Mouse (Mus musculus): Measurements from ENCODE around the gene Cr1l. TPM values are rescaled to one million over a fixed set of nuclear protein-coding genes. Genes with fewer than 3 reads are reported as not detected.

The Cr1l gene
- polyA plus RNA-seq, 1 experiment, result 32.0 TPM

- Histone ChIP-seq H3K27me3 (ENCODE audit: control insufficient read depth, insufficient read depth, low read length, poor library complexity, severe bottlenecking) (no peaks in the 10 kb centered on the region), H3K27ac (ENCODE audit: insufficient read depth, low read length) (no peak within 1 kb of the TSS)
Observed at GRCm38 (mm10) chr1:195092220-195092720, 39.1 kb downstream of the Cr1l start, which contains the start of gene Cd46. Gene Cd46, minus strand, starts transcription at chr1:195092249.

GRCm38 (mm10) chr1:195091699-195092219, 39.6 kb downstream of the Cr1l start:
- H3K9ac ChIP-seq (ENCODE audit: low read depth, poor library complexity, severe bottlenecking), result peak overlapping the region; percentile 28; the same call in 1 of the 2 replicates
- H3K4me3 ChIP-seq (ENCODE audit: low read depth, low read length), result peak overlapping the region; percentile 55
- H3K36me3 ChIP-seq (ENCODE audit: control insufficient read depth, insufficient read depth, low read length, poor library complexity, severe bottlenecking), result no peaks in the 10 kb centered on the region
- no peaks in the 10 kb centered on the region for H3K4me1 ChIP-seq (ENCODE audit: control insufficient read depth, insufficient read depth, low read length)
- no peaks in the 10 kb centered on the region for H3K9me3 ChIP-seq (replicated peaks; ENCODE audit: control insufficient read depth, insufficient read depth, low read length, poor library complexity, severe bottlenecking)
- TF ChIP-seq POLR2A (IDR thresholded peaks at IDR 0.05; ENCODE audit: insufficient read depth, low read length), result no peak
- no peak overlapping the region for H3K27ac ChIP-seq (ENCODE audit: insufficient read depth, low read length)
- H3K27me3 ChIP-seq (ENCODE audit: control insufficient read depth, insufficient read depth, low read length, poor library complexity, severe bottlenecking), result no peaks in the 10 kb centered on the region

More at GRCm38 (mm10) chr1:195092220-195092720, 39.1 kb downstream of the Cr1l start, which contains the start of gene Cd46:
- H3K4me3 ChIP-seq (ENCODE audit: low read depth, low read length), result peak within 1 kb of the TSS; percentile 55
- H3K4me1 ChIP-seq (ENCODE audit: control insufficient read depth, insufficient read depth, low read length), result no peaks in the 10 kb centered on the region
- H3K36me3 ChIP-seq (ENCODE audit: control insufficient read depth, insufficient read depth, low read length, poor library complexity, severe bottlenecking), result no peaks in the 10 kb centered on the region
- no peaks in the 10 kb centered on the region for H3K9me3 ChIP-seq (replicated peaks; ENCODE audit: control insufficient read depth, insufficient read depth, low read length, poor library complexity, severe bottlenecking)
- TF ChIP-seq CTCF (IDR thresholded peaks at IDR 0.05; ENCODE audit: low read depth, low read length), result no peak
- TF ChIP-seq POLR2A (IDR thresholded peaks at IDR 0.05; ENCODE audit: insufficient read depth, low read length), result no peak
- TF ChIP-seq EP300 (IDR thresholded peaks at IDR 0.05; ENCODE audit: insufficient read depth, low read depth, low read length), result no peak
- peak within 1 kb of the TSS; percentile 28; the same call in 1 of the 2 replicates for H3K9ac ChIP-seq (ENCODE audit: low read depth, poor library complexity, severe bottlenecking)

- Histone ChIP-seq H3K4me3 (ENCODE audit: low read depth, low read length) (no peak overlapping the region), H3K36me3 (ENCODE audit: control insufficient read depth, insufficient read depth, low read length, poor library complexity, severe bottlenecking) (no peaks in the 10 kb centered on the region), H3K4me1 (ENCODE audit: control insufficient read depth, insufficient read depth, low read length) (no peaks in the 10 kb centered on the region), H3K9me3 (replicated peaks; ENCODE audit: control insufficient read depth, insufficient read depth, low read length, poor library complexity, severe bottlenecking) (no peaks in the 10 kb centered on the region), H3K27ac (ENCODE audit: insufficient read depth, low read length) (no peak overlapping the region), H3K27me3 (ENCODE audit: control insufficient read depth, insufficient read depth, low read length, poor library complexity, severe bottlenecking) (no peaks in the 10 kb centered on the region), H3K9ac (ENCODE audit: low read depth, poor library complexity, severe bottlenecking) (no peak overlapping the region)
- no peak for TF ChIP-seq EP300 (IDR thresholded peaks at IDR 0.05; ENCODE audit: insufficient read depth, low read depth, low read length)
- no peak for TF ChIP-seq POLR2A (IDR thresholded peaks at IDR 0.05; ENCODE audit: insufficient read depth, low read length)
- no peak for TF ChIP-seq CTCF (IDR thresholded peaks at IDR 0.05; ENCODE audit: low read depth, low read length)
Observed at GRCm38 (mm10) chr1:195082142-195082541, 49.2 kb downstream of the Cr1l start.

Other genes starting within 250 kb of the Cr1l start
- 0.52 and 0.70 TPM in 2 replicates for gene Cd34, start 192.8 kb downstream of the Cr1l start, polyA plus RNA-seq (2011; ENCODE audit: insufficient read depth, insufficient read length, low read depth, missing spikeins)
- 0.79 and 0.91 TPM in 2 replicates for gene Cd46, start 39.3 kb downstream of the Cr1l start, polyA plus RNA-seq (2011; ENCODE audit: insufficient read depth, insufficient read length, low read depth, missing spikeins)
- gene Cr2, start 45.1 kb upstream of the Cr1l start, polyA plus RNA-seq (2011; ENCODE audit: insufficient read depth, insufficient read length, low read depth, missing spikeins), result 0.66 and 0.67 TPM in 2 replicates